Mouse (Mus musculus) MEL (cell line): ENCODE data around the gene Med13. TPM values are rescaled to one million over a fixed set of nuclear protein-coding genes. Genes with fewer than 3 reads are reported as not detected.

Experiments
- DNase-seq: peaks from one replicate; pipeline ENCODE4 v3.0.0; 2011; ENCODE audit warnings: low read depth, low spot score
- H3K27ac ChIP-seq: 2 replicates; pipeline ENCODE4 v1.5.1; 2012; ENCODE audit warnings: low read depth, mild to moderate bottlenecking, control low read depth, low read length, moderate library complexity; ENCODE audit not compliant: control insufficient read depth
- H3K27me3 ChIP-seq, 2 experiments: fragments of 150-350 bp in 1 of 2; sonication (generic) in 1 of 2; 2 replicates each; pipeline ENCODE4 v1.6.1; 2012; ENCODE audit warnings: low read length in 2 of 2, mild to moderate bottlenecking in 2 of 2, improper control_type of control experiment in 1 of 2, moderate library complexity in 1 of 2; ENCODE audit not compliant: insufficient read depth in 2 of 2, control insufficient read depth in 1 of 2
- H3K36me3 ChIP-seq, 2 experiments: 2 replicates each; pipeline ENCODE4 v1.6.1; 2012 to 2014; ENCODE audit warnings: low read length in 2 of 2, improper control_type of control experiment in 1 of 2, inconsistent platforms in 1 of 2, mild to moderate bottlenecking in 1 of 2; ENCODE audit not compliant: insufficient read depth in 2 of 2, control insufficient read depth in 1 of 2
- H3K4me1 ChIP-seq, 2 experiments: fragments of 150-350 bp in 1 of 2; sonication (generic) in 1 of 2; 2 replicates each; pipeline ENCODE4 v1.6.1; 2012; ENCODE audit warnings: low read length in 2 of 2, improper control_type of control experiment in 1 of 2, mild to moderate bottlenecking in 1 of 2; ENCODE audit not compliant: insufficient read depth in 2 of 2, control insufficient read depth in 1 of 2
- H3K4me3 ChIP-seq, 2 experiments: fragments of 150-350 bp in 1 of 2; sonication (generic) in 1 of 2; 2 replicates each; pipeline ENCODE4 v1.5.1; 2012; ENCODE audit warnings: low read depth in 2 of 2, low read length in 2 of 2, mild to moderate bottlenecking in 2 of 2, moderate library complexity in 2 of 2, control low read depth in 1 of 2, improper control_type of control experiment in 1 of 2; ENCODE audit not compliant: control insufficient read depth in 1 of 2, insufficient read depth in 1 of 2
- H3K79me2 ChIP-seq: 2 replicates; pipeline ENCODE4 v1.6.1; 2012; ENCODE audit warnings: mild to moderate bottlenecking, low read length, moderate library complexity; ENCODE audit not compliant: control insufficient read depth, poor library complexity, insufficient read depth
- H3K9ac ChIP-seq: 2 replicates; pipeline ENCODE4 v1.6.1; 2012; ENCODE audit warnings: low read depth, mild to moderate bottlenecking, control low read depth, low read length, moderate library complexity; ENCODE audit not compliant: control insufficient read depth, poor library complexity, severe bottlenecking
- H3K9me3 ChIP-seq: fragments of 150-350 bp; sonication (generic); replicated peaks from 2 replicates; pipeline ENCODE4 v1.6.1; 2012; ENCODE audit warnings: mild to moderate bottlenecking, low read length, improper control_type of control experiment, moderate library complexity; ENCODE audit not compliant: insufficient read depth
- BHLHE40 ChIP-seq: IDR thresholded peaks from 2 replicates; pipeline ENCODE4 v1.6.1; 2012; ENCODE audit warnings: low read depth, mild to moderate bottlenecking, inconsistent platforms, low read length, improper control_type of control experiment, borderline replicate concordance
- CHD1 ChIP-seq: IDR thresholded peaks from 2 replicates; pipeline ENCODE4 v1.6.1; 2012; ENCODE audit warnings: low read depth, mild to moderate bottlenecking, inconsistent platforms, low read length, improper control_type of control experiment
- CHD2 ChIP-seq: IDR thresholded peaks from 2 replicates; pipeline ENCODE4 v1.6.1; 2011; ENCODE audit warnings: low read length, improper control_type of control experiment
- CTCF ChIP-seq, 3 experiments: IDR thresholded peaks in 2 of 3; conservative IDR thresholded peaks in 1 of 3; 2 replicates each; pipeline ENCODE4 v1.5.1; 2011 to 2012; ENCODE audit warnings: low read length in 3 of 3, low read depth in 2 of 3, mild to moderate bottlenecking in 2 of 3, improper control_type of control experiment in 1 of 3, inconsistent platforms in 1 of 3, mixed read lengths in 1 of 3, moderate library complexity in 1 of 3; ENCODE audit not compliant: control insufficient read depth in 1 of 3, insufficient read depth in 1 of 3, poor library complexity in 1 of 3, severe bottlenecking in 1 of 3
- E2F4 ChIP-seq: IDR thresholded peaks from 2 replicates; pipeline ENCODE4 v1.6.1; 2011; ENCODE audit warnings: low read depth, low read length, improper control_type of control experiment, borderline replicate concordance
- ELF1 ChIP-seq: IDR thresholded peaks from 2 replicates; pipeline ENCODE4 v1.6.1; 2014; ENCODE audit warnings: low read depth, mild to moderate bottlenecking, inconsistent platforms, low read length, improper control_type of control experiment, moderate library complexity
- EP300 ChIP-seq, 2 experiments: IDR thresholded peaks; 2 replicates each; pipeline ENCODE4 v1.6.1; 2011; ENCODE audit warnings: improper control_type of control experiment in 2 of 2, low read length in 2 of 2, low read depth in 1 of 2, mild to moderate bottlenecking in 1 of 2
- GABPA ChIP-seq: IDR thresholded peaks from 2 replicates; pipeline ENCODE4 v1.6.1; 2012; ENCODE audit warnings: low read depth, mild to moderate bottlenecking, inconsistent platforms, low read length, improper control_type of control experiment, moderate library complexity
- JUND ChIP-seq: IDR thresholded peaks from 2 replicates; pipeline ENCODE4 v1.6.1; 2011; ENCODE audit warnings: low read depth, mild to moderate bottlenecking, improper control_type of control experiment, low read length
- KAT2A ChIP-seq: conservative IDR thresholded peaks from 2 replicates; pipeline ENCODE4 v1.6.1; 2012; ENCODE audit warnings: low read depth, low read length, improper control_type of control experiment, inconsistent platforms
- MAX ChIP-seq: IDR thresholded peaks from 2 replicates; pipeline ENCODE4 v1.6.1; 2011; ENCODE audit warnings: low read length, improper control_type of control experiment
- MYB ChIP-seq: IDR thresholded peaks from 2 replicates; pipeline ENCODE4 v1.6.1; 2011; ENCODE audit warnings: mild to moderate bottlenecking, low read depth, low read length, improper control_type of control experiment
- NELFE ChIP-seq: IDR thresholded peaks from 2 replicates; pipeline ENCODE4 v1.6.1; 2011; ENCODE audit warnings: low read depth, low read length, improper control_type of control experiment
- POLR2A ChIP-seq, 2 experiments: IDR thresholded peaks; 2 replicates each; pipeline ENCODE4 v1.6.1; 2011 to 2012; ENCODE audit warnings: low read length in 2 of 2, mild to moderate bottlenecking in 2 of 2, control low read depth in 1 of 2, improper control_type of control experiment in 1 of 2, low read depth in 1 of 2, moderate library complexity in 1 of 2; ENCODE audit not compliant: control insufficient read depth in 1 of 2, insufficient read depth in 1 of 2, poor library complexity in 1 of 2
- POLR2AphosphoS5 ChIP-seq: IDR thresholded peaks from 2 replicates; pipeline ENCODE4 v1.6.1; 2012; ENCODE audit warnings: low read depth, borderline replicate concordance, mild to moderate bottlenecking, inconsistent platforms, low read length, moderate library complexity, mixed read lengths
- RAD21 ChIP-seq: IDR thresholded peaks from 2 replicates; pipeline ENCODE4 v1.6.1; 2011; ENCODE audit warnings: mild to moderate bottlenecking, low read depth, low read length, improper control_type of control experiment
- SIN3A ChIP-seq: IDR thresholded peaks from 2 replicates; pipeline ENCODE4 v1.6.1; 2012; ENCODE audit warnings: low read length, improper control_type of control experiment, inconsistent platforms
- SMC3 ChIP-seq: IDR thresholded peaks from 2 replicates; pipeline ENCODE4 v1.6.1; 2011; ENCODE audit warnings: low read depth, low read length, improper control_type of control experiment
- TAL1 ChIP-seq: IDR thresholded peaks from 2 replicates; pipeline ENCODE4 v1.6.1; 2012; ENCODE audit warnings: mild to moderate bottlenecking, inconsistent platforms, low read length, moderate library complexity, mixed read lengths
- TBP ChIP-seq: IDR thresholded peaks from 2 replicates; pipeline ENCODE4 v1.8.0; 2011; ENCODE audit warnings: low read depth, low read length, improper control_type of control experiment
- ZC3H11A ChIP-seq: IDR thresholded peaks from 2 replicates; pipeline ENCODE4 v1.6.1; 2012; ENCODE audit warnings: low read depth, mild to moderate bottlenecking, inconsistent platforms, low read length, improper control_type of control experiment
- ZKSCAN1 ChIP-seq: IDR thresholded peaks from 2 replicates; pipeline ENCODE4 v1.6.1; 2012; ENCODE audit warnings: low read depth, mild to moderate bottlenecking, inconsistent platforms, low read length, improper control_type of control experiment, moderate library complexity
- ZMIZ1 ChIP-seq: IDR thresholded peaks from 2 replicates; pipeline ENCODE4 v1.6.1; 2012; ENCODE audit warnings: low read depth, mild to moderate bottlenecking, inconsistent platforms, low read length, improper control_type of control experiment, moderate library complexity
- ZNF384 ChIP-seq: IDR thresholded peaks from 2 replicates; pipeline ENCODE4 v1.6.1; 2012; ENCODE audit warnings: low read depth, mild to moderate bottlenecking, inconsistent platforms, low read length, improper control_type of control experiment
- polyA plus RNA-seq, 2 experiments: library from polyadenylated mRNA; stranded (reverse) in 1 of 2; unstranded in 1 of 2; fragments of >175 nt in 1 of 2; fragments of >200 nt in 1 of 2; gene quantifications; 2 replicates each; pipeline versions ENCODE4 v1.2.1 to v1.2.4; 2012; ENCODE audit warnings: low replicate concordance in 2 of 2, low read depth in 1 of 2; ENCODE audit not compliant: insufficient read length in 2 of 2, insufficient read depth in 1 of 2, missing spikeins in 1 of 2
- total RNA-seq: library from RNA; depleted of rRNA; stranded (reverse); fragments of 300-350 nt; gene quantifications from 2 replicates; pipeline ENCODE4 v1.2.3, GENCODE M21; 2012

Med13 gene
- total and polyA plus RNA-seq, 3 experiments: 23.3 to 114 (median 26.4) TPM

- no peak for TF ChIP-seq ZC3H11A
- no peak for TF ChIP-seq TAL1
- no peak for TF ChIP-seq POLR2AphosphoS5
- TF ChIP-seq EP300 (IDR thresholded peaks at IDR 0.05; ENCODE audit: low read depth in 1 of 2, low read length in 2 of 2): peak; percentile 75 to 79
- TF ChIP-seq POLR2A (IDR thresholded peaks at IDR 0.05; ENCODE audit: control insufficient read depth in 1 of 2, insufficient read depth in 1 of 2, low read depth in 1 of 2, low read length in 2 of 2, poor library complexity in 1 of 2): no peak
- TF ChIP-seq SIN3A: peak; percentile 59; the same call in 1 of the 2 replicates
- no peak for TF ChIP-seq RAD21
- no peak for TF ChIP-seq JUND
- TF ChIP-seq ZKSCAN1: no peak
- TF ChIP-seq BHLHE40: peak; percentile 83
- TF ChIP-seq SMC3: no peak
Measured at GRCm38 (mm10) chr11:86382520-86383157, 25.2 kb upstream of the Med13 start (continued).

GRCm38 (mm10) chr11:86381478-86382091, 24.2 kb upstream of the Med13 start:
- peaks cover 13 to 25% of the 10 kb centered on the region in 2 experiments for H3K4me1 ChIP-seq
- H3K27ac ChIP-seq: no peak overlapping the region
- no peaks in the 10 kb centered on the region for H3K27me3 ChIP-seq
- no peak for TF ChIP-seq ELF1
- TF ChIP-seq EP300 (IDR thresholded peaks at IDR 0.05; ENCODE audit: low read depth in 1 of 2, low read length in 2 of 2): no peak
- no peak for TF ChIP-seq ZC3H11A
- no peak for TF ChIP-seq CHD1
- no peak for TF ChIP-seq E2F4
- TF ChIP-seq CTCF (IDR thresholded peaks at IDR 0.05 in 2 of 3, conservative IDR thresholded peaks at IDR 0.05 in 1 of 3; ENCODE audit: control insufficient read depth in 1 of 3, insufficient read depth in 1 of 3, low read depth in 2 of 3, low read length in 3 of 3, poor library complexity in 1 of 3, severe bottlenecking in 1 of 3): no peak
- TF ChIP-seq GABPA: no peak
- TF ChIP-seq CHD2: no peak
- no peak for TF ChIP-seq JUND
- no peak for TF ChIP-seq KAT2A
- TF ChIP-seq TBP: no peak
- TF ChIP-seq NELFE: no peak
- TF ChIP-seq POLR2A (IDR thresholded peaks at IDR 0.05; ENCODE audit: control insufficient read depth in 1 of 2, insufficient read depth in 1 of 2, low read depth in 1 of 2, low read length in 2 of 2, poor library complexity in 1 of 2): no peak
- no peak for TF ChIP-seq MAX
- TF ChIP-seq MYB: no peak
- no peak for TF ChIP-seq ZMIZ1
- no peak for TF ChIP-seq ZNF384
- H3K9me3 ChIP-seq: no peaks in the 10 kb centered on the region
- H3K36me3 ChIP-seq: peaks cover 0 to 20% of the 10 kb centered on the region in 2 experiments; a peak in 2 of 4 replicates
- H3K9ac ChIP-seq: no peak overlapping the region
- H3K79me2 ChIP-seq: no peaks in the 10 kb centered on the region
- no peak for DNase-seq
- H3K4me3 ChIP-seq: no peak overlapping the region
